Mouse (Mus musculus): ENCODE results near the gene Nnmt. TPM values are rescaled to one million over a fixed set of nuclear protein-coding genes. Genes with fewer than 3 reads are reported as not detected.

Gene Nnmt
- polyA plus RNA-seq, 1 experiment from 2014 or later = 0.74 TPM

DNA sequence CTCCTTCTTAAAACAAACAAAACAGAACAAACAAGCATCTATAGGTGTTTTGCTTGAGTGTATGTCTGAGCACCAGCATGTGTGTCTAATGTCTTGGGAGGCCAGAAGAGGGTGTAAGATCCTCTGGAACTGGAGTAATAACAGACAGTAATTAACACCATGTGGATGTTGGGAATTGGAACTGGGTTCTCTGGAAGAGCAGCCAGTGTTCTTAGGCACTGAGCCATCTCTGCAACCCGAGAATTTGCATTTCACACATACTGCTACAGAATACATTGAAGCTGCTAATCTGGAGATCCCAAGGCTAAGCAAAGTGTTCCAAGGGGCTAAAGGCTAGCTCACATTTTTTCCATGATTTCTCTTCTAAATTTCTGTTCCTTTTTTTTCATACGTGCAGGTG is 4.9 kb downstream of the Nnmt start:
- H3K4me2 ChIP-seq (replicated peaks) = no peak overlapping the region
- H3K9me3 ChIP-seq = no peaks in the 10 kb centered on the region
- no peak overlapping the region for H3K27ac ChIP-seq (replicated peaks)
- H3K36me3 ChIP-seq = no peaks in the 10 kb centered on the region
- no peak for ATAC-seq (replicated peaks)
- H3K27me3 ChIP-seq = no peaks in the 10 kb centered on the region
- no peak overlapping the region for H3K9ac ChIP-seq (replicated peaks)
- no peak overlapping the region for H3K4me3 ChIP-seq
- 0 out of 2 replicates have a peak, but pooled peaks cover 3% of the 10 kb centered on the region for H3K4me1 ChIP-seq
- 49% methylated on average over 2 of the region's 2 CpGs for WGBS

DNA sequence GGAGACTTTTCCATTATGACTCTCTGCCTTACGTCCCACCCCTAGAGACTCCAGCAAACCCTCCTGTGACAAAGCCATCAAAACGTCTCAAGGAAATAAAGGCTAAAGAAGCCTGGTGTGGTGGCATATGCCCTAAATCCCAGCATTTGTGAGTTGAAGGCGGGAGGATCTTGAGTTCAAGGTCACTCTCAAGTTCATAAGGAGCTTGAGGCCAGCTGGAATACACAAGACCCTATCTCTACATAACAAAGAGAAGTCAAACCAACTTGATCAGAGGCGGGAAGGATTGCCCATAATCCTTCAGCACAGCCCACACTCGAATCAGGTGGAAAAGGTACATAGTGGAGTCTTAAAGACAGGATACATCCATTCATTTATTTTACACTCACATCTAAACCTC is 7.5 kb downstream of the Nnmt start:
- Histone ChIP-seq H3K36me3 (no peaks in the 10 kb centered on the region), H3K4me1 (0 out of 2 replicates have a peak, but pooled peaks cover 3% of the 10 kb centered on the region), H3K27ac (replicated peaks) (no peak overlapping the region), H3K4me3 (no peak overlapping the region), H3K4me2 (replicated peaks) (no peak overlapping the region), H3K9me3 (no peaks in the 10 kb centered on the region), H3K9ac (replicated peaks) (no peak overlapping the region), H3K27me3 (no peaks in the 10 kb centered on the region)
- no peak for ATAC-seq (replicated peaks)
- 86% methylated on average over 5 of the region's 5 CpGs for WGBS

DNA sequence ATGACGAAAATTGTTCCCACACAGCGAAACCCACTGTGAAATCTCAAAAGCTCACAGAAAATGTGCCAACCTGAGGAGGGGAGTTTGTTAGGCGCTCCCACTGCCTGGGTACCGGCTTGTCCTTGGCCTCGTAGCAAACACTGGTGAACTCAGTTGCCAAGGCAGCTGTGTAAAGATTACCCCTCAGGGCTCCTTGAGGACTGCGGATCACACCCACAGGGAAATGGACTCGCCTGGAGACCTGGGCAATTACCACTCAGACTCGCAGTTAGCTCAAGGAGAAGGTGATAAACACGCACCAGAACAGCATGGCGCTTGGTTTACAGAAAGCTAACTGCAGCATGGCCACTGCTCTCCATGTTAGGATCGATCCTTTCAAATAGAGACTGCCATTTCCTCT is 8.0 kb downstream of the Nnmt start:
- WGBS = 48% methylated on average over 11 of the region's 11 CpGs
- no peak overlapping the region for H3K4me3 ChIP-seq
- no peak for ATAC-seq (replicated peaks)
- no peak overlapping the region for H3K9ac ChIP-seq (replicated peaks)
- no peaks in the 10 kb centered on the region for H3K36me3 ChIP-seq
- H3K27ac ChIP-seq (replicated peaks) = no peak overlapping the region
- no peak overlapping the region for H3K4me2 ChIP-seq (replicated peaks)
- H3K9me3 ChIP-seq = no peaks in the 10 kb centered on the region
- H3K27me3 ChIP-seq = no peaks in the 10 kb centered on the region
- H3K4me1 ChIP-seq = 0 out of 2 replicates have a peak, but pooled peaks cover 3% of the 10 kb centered on the region

DNA sequence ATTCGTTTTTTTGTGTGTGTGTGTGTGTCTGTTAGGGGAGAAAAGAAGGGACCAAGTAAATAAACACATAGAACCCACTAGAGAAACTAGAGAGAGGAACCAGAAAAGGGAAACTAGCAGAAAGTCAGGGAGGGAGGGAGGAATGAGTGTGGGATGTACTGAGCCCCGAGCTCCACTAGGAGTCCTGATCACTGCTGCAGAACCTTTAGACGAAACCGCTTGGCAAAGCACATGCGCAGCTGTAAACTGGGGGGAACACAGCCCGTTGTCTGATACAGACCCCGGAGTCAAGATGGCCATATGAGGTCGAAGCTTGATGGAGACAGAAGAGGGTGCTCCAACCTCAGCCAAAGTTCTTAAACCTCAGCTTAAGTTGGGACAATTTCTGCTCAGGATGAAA is 11.0 kb downstream of the Nnmt start:
- WGBS = 70% methylated on average over 8 of the region's 8 CpGs
- no peak for ATAC-seq (replicated peaks)
- no peaks in the 10 kb centered on the region for H3K36me3 ChIP-seq
- no peak overlapping the region for H3K4me3 ChIP-seq
- no peak overlapping the region for H3K4me2 ChIP-seq (replicated peaks)
- no peak overlapping the region for H3K27ac ChIP-seq (replicated peaks)
- no peaks in the 10 kb centered on the region for H3K9me3 ChIP-seq
- no peak overlapping the region for H3K9ac ChIP-seq (replicated peaks)
- H3K4me1 ChIP-seq = 0 out of 2 replicates have a peak, but pooled peaks cover 3% of the 10 kb centered on the region
- H3K27me3 ChIP-seq = no peaks in the 10 kb centered on the region

DNA sequence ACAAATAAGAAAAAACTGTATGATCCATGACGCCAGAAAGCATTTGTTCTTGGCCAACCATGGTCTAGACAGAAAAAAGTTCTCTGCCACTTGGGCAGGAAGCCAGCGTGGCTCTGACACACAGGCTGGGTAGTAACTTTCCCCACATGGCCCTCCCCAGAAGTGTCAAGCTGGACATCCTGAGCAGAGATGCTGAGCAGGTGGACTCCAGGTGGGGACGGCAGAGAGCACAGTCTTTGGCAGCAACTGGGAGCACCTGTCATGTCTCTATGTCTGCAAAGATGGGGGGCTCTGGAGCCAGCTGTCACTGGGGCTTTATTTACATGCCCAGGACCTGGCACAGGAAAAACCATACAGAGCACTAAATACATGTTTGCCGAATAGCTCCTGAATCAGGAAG is 14.3 kb downstream of the Nnmt start:
- no peaks in the 10 kb centered on the region for H3K9me3 ChIP-seq
- no peaks in the 10 kb centered on the region for H3K4me1 ChIP-seq
- H3K36me3 ChIP-seq = no peaks in the 10 kb centered on the region
- no peak overlapping the region for H3K27ac ChIP-seq (replicated peaks)
- WGBS = 79% methylated on average over 4 of the region's 4 CpGs
- H3K9ac ChIP-seq (replicated peaks) = no peak overlapping the region
- no peak for ATAC-seq (replicated peaks)
- no peak overlapping the region for H3K4me2 ChIP-seq (replicated peaks)
- no peak overlapping the region for H3K4me3 ChIP-seq
- no peaks in the 10 kb centered on the region for H3K27me3 ChIP-seq

DNA sequence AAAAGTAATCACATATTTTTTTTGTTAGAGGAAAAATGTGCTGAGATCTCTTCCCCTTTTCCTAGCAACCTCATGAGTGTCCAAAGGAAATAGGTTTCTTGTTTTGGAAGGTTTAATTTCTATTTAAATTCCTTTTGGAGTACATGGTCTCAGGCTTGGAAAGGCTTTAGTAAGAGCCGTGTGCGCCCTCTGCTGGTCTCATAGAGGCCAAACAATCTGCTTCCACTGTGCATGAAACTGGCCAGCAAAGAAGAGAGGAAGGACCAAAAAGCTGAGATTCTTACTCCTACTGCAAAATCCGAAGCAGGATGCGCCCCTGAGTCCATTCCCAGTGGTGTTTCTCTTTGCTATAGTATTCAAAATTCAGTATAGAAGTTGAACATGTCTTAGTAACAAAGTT is 18.6 kb downstream of the Nnmt start:
- no peak overlapping the region for H3K9ac ChIP-seq (replicated peaks)
- no peaks in the 10 kb centered on the region for H3K9me3 ChIP-seq
- H3K36me3 ChIP-seq = no peaks in the 10 kb centered on the region
- no peaks in the 10 kb centered on the region for H3K4me1 ChIP-seq
- no peak overlapping the region for H3K4me3 ChIP-seq
- no peak overlapping the region for H3K27ac ChIP-seq (replicated peaks)
- no peak for ATAC-seq (replicated peaks)
- WGBS = 4% methylated on average over 4 of the region's 4 CpGs
- no peak overlapping the region for H3K4me2 ChIP-seq (replicated peaks)
- H3K27me3 ChIP-seq = no peaks in the 10 kb centered on the region

DNA sequence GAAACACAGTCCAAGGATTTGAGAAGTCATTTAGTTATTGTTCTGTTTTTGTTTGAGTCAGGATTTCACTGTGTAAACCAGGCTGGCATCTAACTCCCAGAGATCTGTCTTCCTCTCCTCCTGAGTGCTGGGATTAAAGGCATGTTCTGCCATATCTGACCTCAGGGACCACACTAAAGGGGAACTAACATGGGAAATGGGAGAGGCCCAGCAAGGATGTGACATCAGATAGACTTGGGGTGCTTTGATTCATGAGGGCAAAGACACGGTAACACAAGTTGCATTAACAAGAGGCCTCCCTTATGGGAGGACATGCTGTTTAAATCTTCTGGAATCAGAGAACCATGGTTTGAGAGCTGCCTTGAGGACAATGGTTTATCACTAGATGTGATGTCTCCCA is 24.1 kb downstream of the Nnmt start:
- Histone ChIP-seq H3K4me1 (no peaks in the 10 kb centered on the region), H3K36me3 (no peaks in the 10 kb centered on the region), H3K4me3 (no peak overlapping the region), H3K4me2 (replicated peaks) (no peak overlapping the region), H3K9ac (replicated peaks) (no peak overlapping the region), H3K9me3 (no peaks in the 10 kb centered on the region), H3K27me3 (no peaks in the 10 kb centered on the region), H3K27ac (replicated peaks) (no peak overlapping the region)
- ATAC-seq (replicated peaks) = no peak
- WGBS = 88% methylated on average over 1 of the region's 1 CpGs

DNA sequence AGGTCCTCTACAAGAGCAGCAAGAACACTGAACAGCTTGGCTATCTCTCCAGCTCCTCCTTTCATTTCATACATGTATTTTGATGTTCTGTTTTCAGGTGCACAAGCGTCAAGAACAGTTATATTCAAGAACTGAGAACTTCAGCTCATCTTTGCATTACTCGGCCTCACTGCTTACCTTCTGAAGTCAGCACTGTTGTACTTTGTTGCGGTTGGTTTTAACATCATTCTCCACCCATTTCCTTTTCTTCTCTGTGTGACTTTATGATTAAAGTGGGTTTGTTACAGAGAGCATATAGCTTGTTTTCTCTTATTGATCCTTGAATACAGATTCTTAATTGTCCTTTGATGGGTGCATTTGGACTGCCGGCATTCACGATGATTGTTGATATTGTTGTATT is 42.6 kb downstream of the Nnmt start:
- Histone ChIP-seq H3K9ac (replicated peaks) (no peak overlapping the region), H3K4me3 (no peak overlapping the region), H3K9me3 (no peaks in the 10 kb centered on the region), H3K4me2 (replicated peaks) (no peak overlapping the region), H3K4me1 (no peaks in the 10 kb centered on the region), H3K27ac (replicated peaks) (no peak overlapping the region), H3K27me3 (no peaks in the 10 kb centered on the region), H3K36me3 (no peaks in the 10 kb centered on the region)
- no peak for ATAC-seq (replicated peaks)
- 92% methylated on average over 5 of the region's 5 CpGs for WGBS

DNA sequence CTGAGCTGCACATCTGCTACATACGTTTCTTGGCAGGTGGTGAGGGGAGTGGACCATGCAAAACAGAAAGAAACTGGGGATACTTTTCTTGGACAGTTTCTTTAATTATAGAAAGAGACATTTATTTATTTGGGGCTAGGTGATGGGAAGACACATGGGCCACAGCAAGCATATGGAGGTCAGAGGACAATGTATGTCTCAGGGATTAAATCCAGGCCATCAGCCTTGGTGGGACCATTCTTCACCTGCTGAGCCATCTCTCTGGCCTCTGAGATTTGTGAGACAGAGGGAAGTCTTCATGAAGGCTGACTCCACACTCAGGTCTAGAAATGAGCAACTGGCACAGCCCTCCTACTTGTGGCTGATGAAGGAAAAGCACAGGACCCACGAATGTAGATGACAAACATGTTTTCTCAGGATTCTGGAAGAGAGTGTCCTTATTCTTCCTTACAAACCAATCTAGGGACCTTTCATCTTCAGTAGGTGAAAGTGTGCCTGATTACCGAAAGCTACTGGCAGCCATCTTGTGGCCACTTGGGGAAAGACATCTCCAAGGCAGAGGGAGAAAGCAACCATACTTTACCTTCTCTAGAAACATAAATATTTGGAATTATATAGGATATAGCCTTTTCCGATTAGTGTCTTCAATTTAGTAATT is 45.3 kb downstream of the Nnmt start:
- Histone ChIP-seq H3K9me3 (no peaks in the 10 kb centered on the region), H3K4me1 (no peaks in the 10 kb centered on the region), H3K4me3 (no peak overlapping the region), H3K27ac (replicated peaks) (no peak overlapping the region), H3K27me3 (no peaks in the 10 kb centered on the region), H3K4me2 (replicated peaks) (no peak overlapping the region), H3K36me3 (no peaks in the 10 kb centered on the region), H3K9ac (replicated peaks) (no peak overlapping the region)
- no peak for ATAC-seq (replicated peaks)
- 33% methylated on average over 4 of the region's 4 CpGs for WGBS

DNA sequence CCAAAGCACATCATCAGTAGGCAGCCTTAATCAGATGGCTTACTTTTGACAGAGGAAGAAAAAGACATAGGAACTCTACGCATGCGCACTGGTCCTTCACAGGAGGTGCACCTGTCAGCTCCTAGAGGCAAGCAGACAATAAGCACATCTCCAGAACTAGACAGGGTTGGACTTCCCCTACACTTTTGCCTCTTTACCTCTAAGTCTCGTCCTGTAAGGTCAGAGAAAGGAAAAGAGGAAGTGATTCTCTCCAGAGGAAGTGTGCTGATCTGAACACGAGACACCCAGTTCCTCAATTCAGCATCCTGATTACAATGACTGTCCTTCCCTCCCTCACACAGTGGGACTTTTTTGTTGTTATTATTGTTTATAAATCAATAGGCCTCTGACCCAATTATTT is 46.3 kb downstream of the Nnmt start:
- no peaks in the 10 kb centered on the region for H3K4me1 ChIP-seq
- no peak overlapping the region for H3K27ac ChIP-seq (replicated peaks)
- H3K9ac ChIP-seq (replicated peaks) = no peak overlapping the region
- no peaks in the 10 kb centered on the region for H3K36me3 ChIP-seq
- H3K4me3 ChIP-seq = no peak overlapping the region
- no peaks in the 10 kb centered on the region for H3K27me3 ChIP-seq
- WGBS = 76% methylated on average over 4 of the region's 4 CpGs
- H3K4me2 ChIP-seq (replicated peaks) = no peak overlapping the region
- no peaks in the 10 kb centered on the region for H3K9me3 ChIP-seq
- no peak for ATAC-seq (replicated peaks)

DNA sequence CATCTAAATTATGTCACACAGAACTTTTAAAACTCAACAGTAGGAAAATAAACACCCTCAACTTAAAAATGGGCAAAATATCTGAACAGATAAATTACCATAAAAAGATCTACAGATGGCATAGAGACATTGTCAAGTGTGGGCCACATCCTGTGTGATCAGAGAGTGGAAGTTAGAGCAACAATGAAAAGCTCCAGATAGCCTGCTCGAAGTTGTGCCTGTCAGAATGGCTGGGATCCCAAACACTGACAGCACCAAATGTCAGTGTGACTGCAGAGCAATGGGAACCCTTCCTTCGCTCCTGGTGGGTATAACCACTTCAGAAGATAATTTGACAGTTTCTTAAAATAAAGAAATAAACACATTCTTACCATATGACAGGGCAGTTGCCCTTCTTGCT is 55.9 kb downstream of the Nnmt start:
- no peak overlapping the region for H3K4me2 ChIP-seq (replicated peaks)
- 0 out of 2 replicates have a peak, but pooled peaks have one; percentile 13 for ATAC-seq (replicated peaks)
- H3K9me3 ChIP-seq = no peaks in the 10 kb centered on the region
- H3K27ac ChIP-seq (replicated peaks) = no peak overlapping the region
- no peak overlapping the region for H3K9ac ChIP-seq (replicated peaks)
- H3K36me3 ChIP-seq = no peaks in the 10 kb centered on the region
- H3K27me3 ChIP-seq = no peaks in the 10 kb centered on the region
- 54% methylated on average over 2 of the region's 2 CpGs for WGBS
- no peak overlapping the region for H3K4me3 ChIP-seq
- H3K4me1 ChIP-seq = no peaks in the 10 kb centered on the region

DNA sequence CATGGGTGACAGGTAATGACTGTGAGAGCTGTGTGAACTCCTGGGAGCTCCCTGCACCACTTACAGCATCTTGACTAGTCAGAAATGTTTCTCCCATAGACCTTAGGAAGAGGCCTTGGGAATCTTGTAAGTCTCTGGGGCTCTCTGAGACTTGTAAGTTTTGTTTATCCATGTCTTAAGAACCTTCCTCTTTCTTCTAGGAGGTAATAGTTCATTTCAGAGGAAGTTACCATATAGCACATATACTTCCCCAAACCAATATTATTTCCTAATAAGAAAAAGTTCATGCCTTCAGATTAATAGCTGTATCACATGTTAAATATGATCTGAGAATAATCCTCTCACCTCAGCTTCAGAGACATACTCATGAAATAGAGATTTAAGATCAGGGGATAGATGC is 57.7 kb downstream of the Nnmt start:
- Histone ChIP-seq H3K9ac (replicated peaks) (no peak overlapping the region), H3K36me3 (no peaks in the 10 kb centered on the region), H3K4me3 (no peak overlapping the region), H3K27ac (replicated peaks) (no peak overlapping the region), H3K4me2 (replicated peaks) (no peak overlapping the region), H3K4me1 (no peaks in the 10 kb centered on the region), H3K9me3 (peaks cover 2% of the 10 kb centered on the region; the same call in 1 of the 2 replicates), H3K27me3 (no peaks in the 10 kb centered on the region)
- no peak for ATAC-seq (replicated peaks)
